Mouse (Mus musculus): ENCODE results near the gene Kmt2a. TPM values are rescaled to one million over a fixed set of nuclear protein-coding genes. Genes with fewer than 3 reads are reported as not detected.
"Not testable (repeated sequence)": the region's sequence is repeated elsewhere in the genome, so short reads cannot be mapped to it uniquely, and the experiment has no call there.

The Kmt2a gene
- polyA plus RNA-seq, 3 experiments from 2014 or later, result 17.8 to 38.5 (median 32.9) TPM

- no peak for ATAC-seq
These were observed 66.9 kb downstream of the Kmt2a start for GRCm38 (mm10) chr9:44814179-44814578.

GRCm38 (mm10) chr9:44810316-44810715 is 70.8 kb downstream of the Kmt2a start:
- no peak for ATAC-seq

- no peak for ATAC-seq
These were observed 73.3 kb downstream of the Kmt2a start for GRCm38 (mm10) chr9:44807778-44808177.

- no peak for ATAC-seq
These were observed 74.0 kb downstream of the Kmt2a start for GRCm38 (mm10) chr9:44807141-44807540.

GRCm38 (mm10) chr9:44805536-44805935 is 75.6 kb downstream of the Kmt2a start:
- no peak for ATAC-seq

- no peak for ATAC-seq
These were observed 76.4 kb downstream of the Kmt2a start for GRCm38 (mm10) chr9:44804678-44805077.

- ATAC-seq, result no peak
These were observed 78.2 kb downstream of the Kmt2a start, which contains the start of gene Ttc36 for GRCm38 (mm10) chr9:44802808-44803450. Gene Ttc36, minus strand, starts transcription at chr9:44803072.

- no peak for ATAC-seq
These were observed 79.4 kb downstream of the Kmt2a start for GRCm38 (mm10) chr9:44801669-44802068.

- ATAC-seq, result no peak
These were observed 81.2 kb downstream of the Kmt2a start for GRCm38 (mm10) chr9:44799958-44800324.

GRCm38 (mm10) chr9:44799102-44799957 is 81.8 kb downstream of the Kmt2a start, which contains the start of gene Tmem25:
Gene Tmem25, minus strand, starts transcription at chr9:44799307.
- peak; percentile 85 for ATAC-seq

- ATAC-seq, result no peak
These were observed 82.8 kb downstream of the Kmt2a start for GRCm38 (mm10) chr9:44798298-44798697.

- ATAC-seq, result no peak
These were observed 88.3 kb downstream of the Kmt2a start for GRCm38 (mm10) chr9:44792842-44793241.

- ATAC-seq, result peak; percentile 98
These were observed 108.1 kb downstream of the Kmt2a start for GRCm38 (mm10) chr9:44772750-44773651.

GRCm38 (mm10) chr9:44772392-44772749 is 108.7 kb downstream of the Kmt2a start:
- ATAC-seq, result peak; percentile 7

GRCm38 (mm10) chr9:44771376-44771775 is 109.7 kb downstream of the Kmt2a start:
- ATAC-seq, result no peak

GRCm38 (mm10) chr9:44768029-44768394 is 113.1 kb downstream of the Kmt2a start:
- ATAC-seq, result not testable (repeated sequence)

- peak; percentile 73 for ATAC-seq
These were observed 113.7 kb downstream of the Kmt2a start, which contains the start of the genes Arcn1 and Ift46 for GRCm38 (mm10) chr9:44767101-44768028. Gene Arcn1, minus strand, starts transcription at chr9:44767845. Gene Ift46, plus strand, starts transcription at chr9:44767908.

- peak; percentile 50 for ATAC-seq
These were observed 120.2 kb downstream of the Kmt2a start for GRCm38 (mm10) chr9:44760873-44761272.
